Mouse (Mus musculus) megakaryocyte, embryonic 14.5 days (primary cell): ENCODE results near the gene Gata2.

Source experiments
- FLI1 ChIP-seq: IDR thresholded peaks from 2 replicates; pipeline ENCODE4 v1.6.1; 2012; ENCODE audit warnings: low read length, inconsistent platforms, mixed read lengths
- GATA1 ChIP-seq: IDR thresholded peaks from 3 replicates; pipeline ENCODE4 v1.6.1; 2012; ENCODE audit warnings: mixed read lengths, low read length, inconsistent platforms, borderline replicate concordance

DNA sequence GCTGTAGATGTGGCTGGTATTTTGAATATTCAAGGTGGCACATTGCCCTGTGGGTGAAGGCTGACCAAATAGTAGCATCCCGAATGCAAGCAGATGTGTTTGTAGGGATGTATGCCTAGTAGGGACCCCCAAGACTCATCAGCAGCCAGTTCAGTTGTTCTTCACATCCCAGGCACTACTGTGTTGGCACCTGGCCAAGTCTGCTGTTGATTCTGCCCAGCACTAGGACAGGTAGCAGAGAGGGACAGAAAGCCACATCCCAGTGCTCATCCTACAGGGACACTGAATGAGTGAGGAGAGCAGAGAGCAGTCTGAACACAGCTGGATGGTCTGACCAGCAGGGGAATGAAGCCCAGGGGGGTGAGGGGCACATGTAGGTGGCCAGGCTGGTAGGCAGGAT, 55.5 kb downstream of the Gata2 start:
- TF ChIP-seq GATA1 (no peak), FLI1 (no peak)
